Mouse (Mus musculus) heart, postnatal 25 days (tissue): ENCODE results near the gene Ccdc102a. TPM values are rescaled to one million over a fixed set of nuclear protein-coding genes. Genes with fewer than 3 reads are reported as not detected.

Experiments used
- DNase-seq: peaks from one replicate; pipeline ENCODE4 v3.0.0; 2022; ENCODE audit warnings: low spot score
- intact Hi-C: fragments of 180-260 bp; cut with DNase I; formaldehyde crosslinking; loops from one replicate; pipeline ENCODE4 v1.15.1; 2025
- total RNA-seq, 2 experiments: library from RNA; stranded (reverse); gene quantifications; 2 replicates each; pipeline ENCODE4 v1.2.3; 2021

Gene Ccdc102a
- total RNA-seq, 2 experiments from 2014 or later, result 6.3 to 7.2 TPM

GRCm38 (mm10) chr8:94876820-94877219 is 41.1 kb downstream of the Ccdc102a start:
- intact Hi-C loops, result no loop called here
- DNase-seq, result no peak

DNA sequence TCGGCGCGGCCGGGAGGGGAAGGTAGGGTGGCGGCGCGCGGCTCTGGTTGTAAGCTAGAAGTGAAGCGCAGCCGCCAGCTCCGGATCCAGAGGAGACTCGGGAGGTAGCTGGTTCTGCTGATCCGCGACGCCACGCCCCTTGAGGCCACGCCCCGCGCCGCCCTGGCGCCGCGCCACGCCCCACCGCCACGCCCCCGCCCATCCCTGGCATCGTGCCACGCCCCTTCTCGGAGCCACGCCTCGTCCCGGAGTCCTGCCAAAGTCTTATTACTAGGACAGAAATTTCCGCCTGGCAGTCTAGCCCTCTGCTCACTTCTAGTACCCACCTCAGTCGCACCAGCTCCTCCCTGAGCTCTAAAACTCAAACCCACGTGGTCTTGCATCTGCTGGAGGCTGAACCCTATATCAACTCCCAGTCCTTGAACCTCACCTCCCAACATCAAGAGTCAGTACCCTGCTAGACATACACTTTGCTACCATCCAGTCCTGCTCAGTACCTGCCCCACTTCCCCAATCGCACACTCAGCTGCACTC is 41.6 kb downstream of the Ccdc102a start, which contains the start of gene Dok4:
Dok4 (minus strand) TSS at position 134 of the 534 bp plus-strand sequence.
- intact Hi-C loops, result no loop called here
- peak; percentile 64 for DNase-seq

GRCm38 (mm10) chr8:94875871-94876150 is 42.1 kb downstream of the Ccdc102a start:
- no peak for DNase-seq

GRCm38 (mm10) chr8:94875096-94875870 is 42.6 kb downstream of the Ccdc102a start:
- no peak for DNase-seq
- intact Hi-C loops, result no loop called here

More at GRCm38 (mm10) chr8:94875871-94876150, 42.1 kb downstream of the Ccdc102a start:
- intact Hi-C loops, result no loop called here

DNA sequence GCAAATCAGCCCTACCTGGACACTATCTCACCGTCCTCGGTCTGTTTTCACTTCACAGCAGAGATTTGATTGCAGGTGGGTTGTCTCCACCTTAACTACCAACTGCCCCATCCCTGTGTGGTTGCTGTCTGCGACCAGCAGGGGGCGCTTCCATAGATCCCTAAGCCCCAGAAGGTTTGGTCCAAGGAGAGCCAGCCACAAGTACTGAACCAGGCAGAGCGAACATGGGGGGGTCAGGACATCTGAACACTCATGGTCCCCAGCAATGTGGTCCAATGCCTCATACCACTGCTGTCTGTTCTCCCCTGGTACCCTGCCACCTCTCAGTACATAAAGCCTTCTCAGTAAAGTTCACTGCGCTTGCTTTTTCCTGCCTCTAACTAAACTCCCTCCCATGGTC is 43.5 kb downstream of the Ccdc102a start:
- DNase-seq, result peak; percentile 54
- intact Hi-C loops, result loop anchor here (1.0 kb wide), 1 partner anchor 35 kb away; no protein-coding TSS in a partner anchor

DNA sequence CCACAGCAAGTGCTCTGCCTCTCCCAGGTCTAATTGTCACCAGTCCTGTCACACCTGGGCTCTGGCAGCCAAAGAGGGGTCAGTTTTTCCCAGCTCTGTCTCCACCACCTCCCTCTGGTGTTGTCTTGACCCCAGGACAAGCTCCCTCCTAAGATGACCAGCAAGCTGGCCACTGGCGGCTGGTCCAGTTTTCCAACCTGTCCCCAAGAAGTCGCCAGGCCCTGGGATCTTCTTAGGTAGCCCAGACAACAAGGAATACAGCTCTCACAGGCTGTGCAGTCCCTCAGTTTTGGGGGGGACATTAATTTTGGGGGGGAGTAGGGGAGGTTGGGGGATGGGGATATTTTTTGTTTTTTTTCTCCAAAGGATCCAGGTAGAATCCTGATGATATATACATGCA is 45.3 kb downstream of the Ccdc102a start:
- intact Hi-C loops, result no loop called here

GRCm38 (mm10) chr8:94872156-94872555 is 45.7 kb downstream of the Ccdc102a start:
- intact Hi-C loops, result no loop called here

More for the DNA sequence above, 45.3 kb downstream of the Ccdc102a start:
- DNase-seq, result no peak

DNA sequence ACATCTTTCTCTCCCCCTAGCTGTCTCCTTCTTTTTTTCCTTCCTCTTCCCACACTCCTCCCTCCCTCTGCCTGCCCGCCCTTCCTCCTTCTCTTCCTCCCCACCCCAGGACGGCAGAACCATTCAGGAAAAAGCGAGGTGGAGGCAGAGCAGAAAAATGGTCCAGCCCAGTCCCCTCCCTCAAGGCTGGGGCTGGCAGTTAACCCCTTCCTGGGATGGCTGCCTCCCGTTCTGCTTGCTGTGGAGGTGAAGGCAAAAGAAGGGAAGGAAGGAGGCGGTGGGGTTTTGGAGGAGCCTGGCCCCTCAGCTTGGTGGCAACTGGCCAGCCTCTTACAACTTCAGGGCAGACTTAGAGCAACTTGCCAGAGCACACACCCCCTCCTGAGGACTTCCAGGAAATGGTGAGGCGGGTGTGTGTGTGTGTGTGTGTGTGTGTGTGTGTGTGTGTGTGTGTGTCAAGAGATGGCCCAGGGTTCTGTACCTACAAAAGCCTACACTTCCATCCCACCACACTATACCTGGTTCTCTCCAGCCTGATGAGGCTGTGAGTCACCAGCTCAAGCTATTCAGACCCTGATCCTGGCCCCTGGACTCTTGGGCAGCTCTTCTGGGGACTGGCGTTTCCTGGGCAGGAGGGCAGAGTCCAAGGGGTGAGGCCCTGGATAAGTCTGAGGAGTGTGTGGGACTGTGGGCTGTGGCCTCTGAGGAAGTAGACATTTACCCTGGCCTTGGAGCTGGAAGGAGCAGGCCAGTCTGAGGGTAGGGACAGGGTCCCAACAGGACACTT is 46.6 kb downstream of the Ccdc102a start:
- intact Hi-C loops, result loop anchor here (1.0 kb wide), 1 partner anchor 34 kb away; no protein-coding TSS in a partner anchor
- DNase-seq, result peak; percentile 62

More at GRCm38 (mm10) chr8:94872156-94872555, 45.7 kb downstream of the Ccdc102a start:
- DNase-seq, result no peak

GRCm38 (mm10) chr8:94870474-94871107 is 47.3 kb downstream of the Ccdc102a start:
- intact Hi-C loops, result loop anchor here (1.0 kb wide), 1 partner anchor 35 kb away; no protein-coding TSS in a partner anchor
- DNase-seq, result no peak

DNA sequence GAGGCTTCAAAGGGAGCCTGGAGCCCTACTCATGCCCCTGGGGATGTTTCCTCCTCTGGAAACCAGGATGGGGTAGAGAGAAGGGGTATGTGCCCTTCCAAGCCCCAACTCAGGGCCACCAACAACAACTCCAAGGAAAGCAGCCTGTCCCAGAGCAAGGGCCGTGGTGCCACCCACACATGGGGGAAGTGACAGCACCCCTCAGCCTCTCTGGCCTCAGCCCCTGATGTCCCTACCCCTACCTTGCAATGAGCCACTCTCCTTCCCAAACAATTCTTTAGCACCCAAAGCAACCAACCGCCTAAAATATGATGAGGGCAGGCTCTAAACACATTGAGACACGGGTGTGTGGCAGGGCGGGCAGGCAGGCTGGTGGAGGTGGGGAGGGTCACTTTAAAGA is 47.9 kb downstream of the Ccdc102a start:
- no peak for DNase-seq
- intact Hi-C loops, result no loop called here

GRCm38 (mm10) chr8:94869146-94869545 is 48.8 kb downstream of the Ccdc102a start:
- DNase-seq, result no peak

GRCm38 (mm10) chr8:94866921-94867320 is 51.0 kb downstream of the Ccdc102a start:
- DNase-seq, result no peak
- intact Hi-C loops, result no loop called here

More at GRCm38 (mm10) chr8:94869146-94869545, 48.8 kb downstream of the Ccdc102a start:
- intact Hi-C loops, result no loop called here

- intact Hi-C loops, result no loop called here
- no peak for DNase-seq
Measured at GRCm38 (mm10) chr8:94865292-94865691, 52.6 kb downstream of the Ccdc102a start.

DNA sequence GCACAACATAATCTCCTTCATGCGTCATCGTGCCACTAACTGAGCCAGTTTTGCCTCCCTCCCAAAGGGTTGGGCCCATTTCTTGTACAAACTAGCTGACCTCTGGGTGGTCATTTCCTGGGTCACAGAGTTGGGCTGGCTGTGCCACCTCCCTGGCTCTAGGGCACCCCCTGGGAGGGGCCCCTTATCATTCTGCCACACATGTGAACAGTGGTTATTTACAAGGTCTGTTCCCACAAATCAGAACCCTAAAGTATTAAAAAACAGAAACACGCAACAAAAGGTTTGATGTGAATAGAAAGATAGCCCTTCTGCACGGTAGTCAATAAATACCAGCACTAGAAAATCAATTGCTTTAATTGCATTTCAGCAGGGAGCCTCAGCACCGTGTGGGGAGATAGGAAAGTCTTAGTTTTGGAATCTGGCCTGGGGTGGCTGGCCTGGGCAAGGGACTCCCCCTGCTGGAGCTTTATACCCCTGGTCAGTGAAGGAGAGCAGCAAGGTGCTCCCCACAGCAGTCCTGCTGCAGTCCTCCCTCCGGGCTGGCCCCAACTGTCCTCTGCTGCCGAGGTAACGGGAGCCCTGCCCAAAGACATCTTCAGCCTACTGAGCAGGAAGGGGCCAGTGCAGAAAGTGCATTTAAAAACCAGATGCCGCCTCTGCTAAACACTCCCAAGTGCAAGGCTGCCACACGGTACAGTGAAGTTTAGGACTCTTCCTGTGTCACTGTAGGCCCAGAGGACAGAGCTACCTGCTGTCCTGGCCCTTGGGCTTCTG is 53.8 kb downstream of the Ccdc102a start:
- no peak for DNase-seq
- intact Hi-C loops, result no loop called here

- DNase-seq, result no peak
Measured at GRCm38 (mm10) chr8:94862487-94863220, 55.2 kb downstream of the Ccdc102a start.

GRCm38 (mm10) chr8:94861352-94861910 is 56.5 kb downstream of the Ccdc102a start:
- intact Hi-C loops, result no loop called here
- DNase-seq, result no peak

More at GRCm38 (mm10) chr8:94862487-94863220, 55.2 kb downstream of the Ccdc102a start:
- intact Hi-C loops, result no loop called here

GRCm38 (mm10) chr8:94857346-94858173 is 60.3 kb downstream of the Ccdc102a start, which contains the start of gene Polr2c:
TSS of gene Polr2c (plus strand) at chr8:94857450.
- peak; percentile 66 for DNase-seq
- intact Hi-C loops, result no loop called here

DNA sequence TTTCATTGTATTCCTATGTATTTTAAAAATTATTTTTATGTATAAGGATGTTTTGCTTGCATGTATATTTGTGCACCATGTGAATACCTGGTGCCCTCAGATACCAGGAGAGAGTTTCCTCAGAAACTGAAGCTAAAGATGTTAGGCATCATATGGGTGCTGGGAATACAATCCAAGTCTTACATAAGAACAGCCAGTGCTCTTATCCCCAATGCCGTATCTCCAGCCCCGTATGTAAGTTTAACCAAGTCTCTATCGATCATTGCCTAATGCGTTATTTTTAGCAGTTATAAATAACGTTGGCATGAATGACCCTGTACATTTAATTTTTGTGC is 60.9 kb downstream of the Ccdc102a start:
- DNase-seq, result no peak
- intact Hi-C loops, result no loop called here
